Mouse (Mus musculus) CH12F3 (cell line): ENCODE measurements at regions not wholly inside any gene's neighbourhood (a gene's known extent, or its start where the extent isn't known, plus 50 kb on each side); places are given as distances from the start of the nearest gene placed in this dataset.

Source experiments
- in situ Hi-C: fragments of 300-500 bp; cut with MboI; formaldehyde crosslinking; loops from 2 replicates; pipeline ENCODE4 v1.14.3; 2020; ENCODE audit warnings: low sequenced_read_pairs

DNA sequence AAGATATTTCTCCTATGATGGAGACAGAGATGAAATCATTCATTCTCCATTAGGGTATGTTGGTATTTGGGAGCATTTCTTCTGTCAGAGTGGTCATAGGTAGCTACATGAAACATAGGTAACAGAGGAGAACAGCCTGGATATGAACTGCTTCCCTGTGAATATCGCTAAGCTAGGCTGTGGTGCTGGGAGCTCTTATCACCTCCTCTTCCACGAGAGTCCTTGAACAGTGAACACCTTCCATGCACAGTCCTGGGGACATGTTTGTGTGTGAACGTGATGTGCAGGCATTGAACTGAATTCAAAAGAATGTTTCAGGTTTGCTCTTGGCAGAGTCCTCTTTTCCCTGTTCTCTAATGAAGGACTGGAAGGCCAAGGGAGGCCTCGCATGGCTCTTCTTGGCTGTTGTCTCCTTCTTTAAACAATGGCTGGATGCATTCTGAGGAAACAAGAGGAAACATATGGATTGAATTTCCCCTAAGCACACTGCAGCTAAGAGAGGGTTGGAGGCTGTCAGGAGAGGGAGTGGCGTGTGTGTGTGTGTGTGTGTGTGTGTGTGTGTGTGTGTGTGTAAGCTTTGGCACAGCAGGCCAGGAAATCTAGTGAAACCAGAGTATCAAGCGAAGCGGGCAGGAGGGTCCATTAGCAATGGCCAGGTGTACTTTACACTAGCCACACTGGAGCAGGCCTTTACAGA lies 239.8 kb upstream of the Gm12728 start:
- in situ Hi-C loops = no loop called here

DNA sequence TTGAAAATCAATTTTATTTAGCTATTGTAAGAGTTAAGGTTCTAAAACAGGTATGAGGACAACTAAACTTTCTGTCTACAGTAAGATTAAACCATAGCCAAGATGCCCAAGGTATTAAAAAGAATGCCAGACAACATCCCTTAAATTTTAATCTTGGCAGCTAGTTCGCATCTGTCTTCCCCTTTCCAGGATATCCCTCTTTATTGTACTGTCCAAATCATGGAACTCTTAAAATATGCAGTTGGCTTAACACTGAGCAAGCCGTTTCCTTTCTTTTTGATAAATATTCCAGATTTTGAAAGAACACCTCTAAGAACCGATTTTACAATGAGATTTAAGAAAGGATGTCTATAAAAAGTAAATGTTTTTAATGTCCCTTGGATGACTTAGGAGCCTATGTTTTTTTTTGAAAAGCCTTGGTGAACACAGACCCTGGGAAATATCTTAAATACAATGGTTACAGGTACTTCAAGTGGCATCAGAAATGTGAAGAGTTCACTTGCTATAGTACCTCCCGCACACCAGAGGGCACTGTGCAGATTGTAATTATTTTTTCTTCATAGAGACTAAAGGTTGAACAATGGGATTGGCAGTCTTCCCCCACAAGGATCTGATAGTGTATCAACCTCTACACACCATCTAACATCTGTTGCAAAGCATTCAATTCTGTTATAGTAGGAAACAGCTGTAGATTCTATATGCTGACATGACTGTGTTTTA lies 237.5 kb upstream of the Gm12728 start:
- in situ Hi-C loops = no loop called here

DNA sequence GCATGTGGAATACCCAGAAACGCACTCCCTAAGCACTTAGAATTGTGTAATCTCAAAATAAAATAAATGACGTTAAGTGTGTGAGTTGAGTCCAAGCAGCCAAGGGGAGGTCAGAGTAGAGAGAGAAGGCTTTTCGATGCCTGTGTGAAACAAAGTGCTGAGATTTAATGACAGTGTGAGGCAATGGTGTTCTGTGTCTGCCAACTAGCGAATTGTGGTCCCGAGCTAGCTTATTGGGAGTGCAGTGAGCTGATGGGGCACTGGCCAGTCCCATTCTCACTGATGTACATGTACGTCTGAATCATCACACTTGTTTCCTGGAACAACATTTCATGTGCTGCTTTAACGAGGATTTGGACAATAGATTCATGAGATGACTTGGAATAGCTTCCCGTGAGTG lies 234.7 kb upstream of the Gm12728 start:
- in situ Hi-C loops = no loop called here

DNA sequence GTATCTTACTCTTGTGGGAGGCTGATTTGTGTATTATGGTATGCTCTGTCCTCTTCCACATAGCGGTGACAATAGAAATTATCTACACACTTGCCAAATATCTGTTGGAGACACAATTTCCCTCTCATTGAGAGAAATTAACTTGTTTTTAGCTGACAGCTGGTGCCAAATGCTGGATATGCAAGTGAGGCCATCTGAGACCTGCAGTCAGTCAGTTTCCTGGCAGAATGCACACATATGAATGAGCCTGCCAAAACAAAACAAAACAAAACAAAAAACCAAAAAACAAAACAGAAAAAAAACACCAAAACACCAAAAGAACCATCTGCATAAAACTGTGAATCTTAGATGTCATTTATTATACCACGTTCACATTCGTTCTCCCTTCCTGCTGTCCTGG lies 233.7 kb upstream of the Gm12728 start:
- in situ Hi-C loops = no loop called here

DNA sequence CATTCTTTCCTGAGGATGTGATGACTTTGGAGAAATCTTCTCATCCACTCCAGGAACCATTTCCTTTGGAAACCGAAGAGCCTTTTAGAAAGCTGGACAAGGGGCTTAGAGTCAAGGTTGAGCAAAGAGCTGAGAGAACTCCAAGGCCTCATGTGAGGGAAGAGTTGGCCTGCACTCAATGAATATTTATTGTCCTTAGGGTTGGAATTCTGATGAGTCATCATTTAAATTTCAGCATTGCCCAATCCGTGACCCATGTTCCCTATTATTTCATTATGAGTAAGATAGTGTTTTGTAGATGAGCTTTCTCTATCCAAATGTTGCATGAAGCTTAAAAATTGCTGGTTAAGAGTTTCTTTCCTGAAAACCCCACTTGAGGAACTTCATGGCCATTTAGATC lies 232.3 kb upstream of the Gm12728 start:
- in situ Hi-C loops = no loop called here

DNA sequence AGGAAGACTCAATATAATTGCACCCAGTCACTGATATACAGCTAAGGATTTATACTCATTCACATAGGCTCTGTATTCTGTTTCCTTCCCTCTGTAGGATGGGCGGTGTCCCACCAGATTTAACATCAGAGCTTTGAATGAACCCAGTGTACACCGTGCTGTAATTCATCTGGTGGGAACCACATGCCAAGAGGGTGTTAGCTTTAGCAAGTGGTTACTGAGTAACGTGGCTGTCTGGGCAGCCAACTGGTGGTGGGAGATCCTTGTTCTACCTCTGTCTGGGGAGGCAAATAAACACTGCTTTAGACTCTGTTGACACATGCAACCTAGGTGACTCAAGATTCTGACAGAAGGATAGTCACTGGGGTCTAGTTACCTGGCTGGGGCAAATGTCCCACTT lies 229.6 kb upstream of the Gm12728 start:
- in situ Hi-C loops = no loop called here

DNA sequence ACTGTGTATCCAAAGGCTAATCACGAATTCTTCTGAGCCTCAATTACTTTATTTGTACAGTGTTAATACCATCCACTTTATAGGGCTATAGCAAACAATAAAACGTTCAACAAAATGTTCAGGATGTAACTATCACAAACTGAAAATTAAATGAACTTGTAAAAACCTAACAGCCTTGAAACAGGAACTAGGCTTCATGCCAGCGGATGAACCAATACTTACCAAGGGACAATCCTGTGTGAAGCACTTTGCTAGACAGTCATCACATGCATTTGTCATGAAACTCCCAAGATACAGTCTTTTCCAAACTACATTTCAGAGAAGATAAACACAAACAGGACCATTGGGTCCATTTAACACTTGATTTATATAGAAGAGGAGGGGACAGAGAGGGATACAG lies 228.9 kb upstream of the Gm12728 start:
- in situ Hi-C loops = no loop called here

DNA sequence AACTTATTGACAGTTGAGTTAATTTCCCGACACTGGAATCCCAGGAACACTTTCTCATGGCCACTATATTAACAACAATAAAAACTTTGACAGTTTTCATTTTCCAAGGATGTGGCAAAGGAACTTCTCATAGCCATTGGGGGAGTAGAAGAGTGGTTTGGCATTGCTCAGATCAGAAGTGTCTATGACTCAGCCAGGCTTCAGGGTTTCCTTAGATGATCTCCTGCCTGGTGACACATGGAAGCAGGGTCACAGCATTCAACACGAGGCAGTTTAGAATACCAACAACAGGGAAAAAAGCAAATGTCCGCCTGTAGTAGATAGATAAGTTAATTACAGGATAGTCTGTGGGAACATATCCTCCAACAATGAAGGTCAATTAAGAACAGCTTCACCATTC lies 228.1 kb upstream of the Gm12728 start:
- in situ Hi-C loops = no loop called here

DNA sequence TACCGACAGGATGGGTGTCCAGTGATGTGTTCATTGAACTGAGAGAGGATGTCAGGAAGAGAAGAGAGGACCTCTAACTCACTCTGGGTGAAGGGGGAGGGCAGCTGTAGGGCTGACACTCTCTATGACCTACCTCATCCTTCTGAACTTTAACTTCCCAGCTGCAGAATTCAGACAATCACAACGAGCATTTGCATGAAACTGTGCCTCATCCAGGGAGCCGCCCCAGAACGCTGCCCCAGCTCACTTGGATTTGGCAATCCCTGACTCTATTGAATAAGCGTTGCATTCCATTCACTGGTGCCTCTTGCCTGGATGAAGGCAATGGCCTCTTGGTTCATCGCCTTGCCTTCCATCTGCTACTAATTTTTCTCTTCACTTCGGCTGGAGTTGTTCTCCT lies 223.9 kb upstream of the Gm12728 start:
- in situ Hi-C loops = no loop called here

DNA sequence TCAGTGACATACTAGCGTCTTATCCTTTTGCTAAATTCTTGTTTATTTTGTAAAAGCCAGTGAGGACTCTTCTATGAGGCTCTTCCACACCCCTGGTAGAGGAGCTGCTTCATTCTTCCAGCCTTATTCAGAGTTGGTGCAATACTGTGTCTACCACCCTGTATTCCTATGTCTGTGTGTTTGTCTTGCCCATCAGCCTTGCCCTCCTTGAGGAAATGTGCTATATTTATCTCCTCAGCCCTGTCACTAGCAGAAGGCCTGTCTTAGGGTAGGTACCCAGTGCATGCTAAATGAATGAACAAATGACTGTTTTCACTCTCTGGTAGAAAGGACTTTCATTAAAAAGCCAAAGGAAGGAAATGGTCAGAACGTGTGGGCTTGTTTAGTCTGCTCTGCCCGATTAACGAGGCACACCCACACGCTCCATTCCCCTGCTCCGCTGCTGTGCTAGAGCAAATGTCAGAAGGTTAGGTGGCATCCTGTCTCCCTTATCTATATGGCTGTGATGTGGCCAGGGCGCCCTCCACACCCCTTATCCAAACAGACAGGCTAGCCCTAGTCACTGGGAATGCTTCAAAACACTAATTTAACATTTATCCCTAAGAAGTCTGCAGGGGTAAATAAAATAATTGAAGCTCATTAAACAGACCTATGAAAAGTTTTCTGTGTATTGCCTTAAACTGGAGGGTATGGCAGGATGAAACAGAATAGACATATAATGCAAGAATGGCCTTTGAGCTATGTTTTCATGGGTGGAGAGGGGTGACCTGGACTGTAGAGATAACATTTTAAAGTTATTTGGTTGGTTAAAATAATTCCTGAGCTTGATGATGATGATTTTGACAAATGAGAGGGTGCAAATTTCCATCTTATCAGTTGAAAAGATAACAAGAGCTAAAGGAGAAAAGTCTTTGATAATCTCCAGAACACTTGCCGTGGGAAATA lies 222.9 kb upstream of the Gm12728 start:
- in situ Hi-C loops = no loop called here

DNA sequence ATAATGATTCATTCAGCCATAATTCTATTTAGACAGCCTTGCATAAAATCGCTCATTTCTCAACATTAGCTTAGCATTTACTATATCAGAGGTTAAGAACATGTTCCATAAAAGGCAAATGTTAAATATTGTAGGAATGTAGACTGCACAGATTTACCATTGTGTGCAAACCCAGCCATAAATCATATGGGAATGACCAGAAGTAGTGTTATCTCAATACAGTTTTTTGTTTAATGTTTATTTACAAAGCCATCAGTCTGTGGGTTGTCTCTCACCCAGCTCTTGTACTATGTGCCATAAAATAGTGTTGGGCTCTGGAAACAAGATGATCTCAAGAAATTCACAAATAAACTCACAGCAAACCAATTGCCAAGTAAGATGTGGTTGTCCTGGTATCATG lies 220.0 kb upstream of the Gm12728 start:
- in situ Hi-C loops = no loop called here

DNA sequence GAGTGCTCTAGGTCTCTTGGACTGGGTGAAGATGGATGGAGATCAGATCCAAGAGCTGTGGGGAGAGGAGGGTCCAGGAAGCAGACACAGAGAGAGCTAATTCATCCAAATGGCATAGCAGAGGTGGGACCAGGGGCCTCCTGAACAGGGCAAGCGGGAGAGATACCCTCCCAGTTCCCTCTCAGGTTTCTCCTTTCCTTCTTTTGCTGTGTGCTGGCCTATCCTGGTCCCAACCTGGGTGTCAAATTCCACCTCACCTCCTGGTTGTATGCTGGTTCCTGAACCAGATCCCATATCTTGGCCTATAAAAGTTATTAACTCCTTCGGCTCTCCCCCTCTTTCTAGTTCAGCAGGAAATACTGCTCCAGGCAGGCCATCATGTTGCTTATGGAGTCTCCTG lies 214.1 kb upstream of the Gm12728 start:
- in situ Hi-C loops = no loop called here

DNA sequence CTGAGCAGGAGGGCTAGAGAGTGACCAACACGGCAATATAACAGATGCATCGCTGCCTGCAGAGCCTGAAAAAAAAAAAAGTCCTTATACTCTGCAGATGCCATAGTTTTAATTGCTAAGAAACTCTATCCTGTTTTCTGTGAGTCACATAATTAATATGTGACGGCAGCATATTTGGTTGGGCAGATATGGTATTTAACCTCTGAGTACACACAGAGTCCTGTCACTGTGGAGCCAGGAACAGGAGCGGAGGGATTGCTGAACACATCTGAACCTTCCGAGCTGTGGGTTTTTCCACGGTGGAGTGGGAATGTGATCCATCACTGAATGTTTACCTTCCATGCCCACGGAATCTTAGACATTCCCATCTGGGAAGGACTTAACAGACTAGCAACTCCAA lies 208.7 kb upstream of the Gm12728 start:
- in situ Hi-C loops = no loop called here

DNA sequence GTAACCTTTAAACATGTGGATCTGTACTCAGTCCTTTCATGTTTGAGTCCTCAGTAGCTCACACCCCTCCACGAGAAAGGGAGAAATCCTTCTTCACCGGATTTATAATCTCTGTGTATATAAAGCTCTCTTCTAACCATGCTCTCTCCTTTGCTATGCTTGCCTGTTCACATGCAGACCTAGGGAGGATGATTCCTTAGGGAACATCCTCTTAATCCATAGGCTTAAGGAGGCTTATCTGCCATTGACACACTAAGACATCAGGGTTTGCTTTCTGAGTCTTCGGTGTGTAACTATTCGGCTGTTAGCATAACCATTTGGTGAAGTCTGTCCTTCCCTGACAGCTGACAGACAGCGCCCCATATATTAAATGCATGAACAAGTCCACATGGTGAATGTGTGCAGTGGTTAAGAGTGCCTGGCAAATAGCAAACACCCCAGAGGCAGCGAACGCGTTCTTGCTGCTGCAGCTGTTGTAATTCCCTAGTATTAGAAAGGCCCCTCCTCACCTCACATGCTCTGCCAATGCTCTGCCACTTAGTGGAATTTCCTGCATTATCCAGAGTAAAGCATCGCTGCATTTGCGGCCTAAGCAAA lies 205.2 kb upstream of the Gm12728 start:
- in situ Hi-C loops = no loop called here

DNA sequence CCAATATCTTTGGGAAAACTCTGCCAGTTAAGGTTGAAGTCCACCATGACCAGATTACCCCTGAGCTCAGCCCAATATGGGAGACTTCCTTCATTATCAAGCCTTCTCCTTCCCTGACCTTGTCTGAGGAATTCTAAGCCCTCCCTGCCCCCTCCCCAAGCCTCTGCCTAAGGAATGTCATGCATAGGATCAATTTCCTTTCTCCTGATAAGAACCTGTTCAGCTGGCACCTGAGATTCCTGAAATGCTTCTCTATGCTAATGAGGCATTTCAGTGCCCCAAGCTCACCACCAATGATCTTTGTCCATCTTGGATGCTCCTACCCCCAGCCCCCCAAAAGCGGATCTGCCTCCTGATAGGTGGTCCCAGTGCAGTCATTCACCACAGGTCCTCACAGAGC lies 186.0 kb upstream of the Gm12728 start:
- in situ Hi-C loops = no loop called here

DNA sequence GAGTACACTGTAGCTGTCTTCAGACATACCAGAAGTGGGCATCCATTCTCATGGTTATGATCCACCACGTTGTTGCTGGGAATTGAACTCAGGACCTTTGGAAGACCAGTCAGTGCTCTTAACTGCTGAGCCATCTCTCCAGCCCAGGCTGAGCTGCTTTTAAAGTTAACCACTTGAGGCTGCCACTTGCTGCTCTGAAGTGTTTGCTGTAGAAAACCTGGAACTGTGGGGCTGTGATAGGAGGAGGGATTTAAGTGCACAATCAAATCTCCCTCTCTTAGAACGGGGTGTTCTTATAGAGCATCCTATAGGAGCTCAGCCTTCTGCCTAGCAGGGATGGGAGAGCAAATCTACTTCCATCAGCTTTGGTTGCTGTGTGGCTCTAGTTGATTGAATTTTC lies 185.1 kb upstream of the Gm12728 start:
- in situ Hi-C loops = no loop called here

DNA sequence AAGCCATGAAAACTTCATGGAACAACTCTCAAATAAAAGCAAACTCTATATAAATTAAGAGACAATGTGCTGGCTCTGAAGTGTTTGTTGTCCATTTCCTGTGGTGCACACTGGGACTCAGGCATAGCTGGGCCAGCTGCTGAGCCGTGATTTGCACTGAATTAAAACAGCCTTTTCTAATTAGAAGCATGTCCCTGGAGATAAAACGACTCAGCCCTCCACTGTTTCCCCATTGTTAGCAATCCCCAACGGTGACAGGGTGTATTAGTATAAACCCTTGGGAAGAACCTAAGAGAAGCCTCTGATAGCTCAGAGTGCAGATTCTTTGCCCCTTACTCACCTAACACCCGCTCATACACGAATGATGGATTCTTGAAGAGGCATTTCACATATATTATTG lies 182.9 kb upstream of the Gm12728 start:
- in situ Hi-C loops = no loop called here

DNA sequence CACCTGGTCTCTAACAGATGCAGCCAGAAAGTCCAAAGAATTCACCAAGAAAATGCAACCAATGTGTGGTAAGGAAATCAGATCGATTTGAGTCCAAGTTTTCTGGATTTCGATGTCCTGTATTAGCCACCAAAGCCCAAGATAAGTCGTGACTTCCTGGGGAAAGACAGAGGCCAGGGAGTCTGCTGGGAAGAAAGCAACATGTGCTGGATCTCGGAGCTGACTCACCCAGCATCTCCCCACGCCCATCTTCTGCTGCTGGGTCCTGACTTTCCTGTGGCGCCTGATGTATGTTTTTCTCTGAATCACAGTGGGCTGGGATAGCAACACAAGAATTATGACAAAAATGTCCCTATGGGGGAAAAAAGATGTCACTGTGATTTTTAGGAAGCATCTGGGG lies 178.8 kb upstream of the Gm12728 start:
- in situ Hi-C loops = no loop called here

DNA sequence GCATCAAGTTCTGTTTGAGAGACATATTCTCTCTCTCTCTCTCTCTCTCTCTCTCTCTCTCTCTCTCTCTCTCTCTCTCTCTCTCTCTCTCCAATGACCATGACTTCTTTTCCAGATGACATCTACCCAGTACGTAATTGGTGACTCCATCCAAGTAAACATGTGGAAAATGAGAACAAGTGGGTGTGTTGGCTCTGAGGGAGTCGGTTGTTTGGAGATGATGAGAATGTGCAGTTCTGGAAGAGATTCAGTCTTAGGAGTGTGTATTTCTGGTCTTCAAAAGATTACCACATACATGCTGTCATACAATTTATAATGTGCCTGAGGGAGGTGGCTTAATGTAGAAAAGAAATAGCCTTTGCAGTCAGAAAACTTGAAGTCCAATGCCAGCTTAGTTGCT lies 175.3 kb upstream of the Gm12728 start:
- in situ Hi-C loops = no loop called here

DNA sequence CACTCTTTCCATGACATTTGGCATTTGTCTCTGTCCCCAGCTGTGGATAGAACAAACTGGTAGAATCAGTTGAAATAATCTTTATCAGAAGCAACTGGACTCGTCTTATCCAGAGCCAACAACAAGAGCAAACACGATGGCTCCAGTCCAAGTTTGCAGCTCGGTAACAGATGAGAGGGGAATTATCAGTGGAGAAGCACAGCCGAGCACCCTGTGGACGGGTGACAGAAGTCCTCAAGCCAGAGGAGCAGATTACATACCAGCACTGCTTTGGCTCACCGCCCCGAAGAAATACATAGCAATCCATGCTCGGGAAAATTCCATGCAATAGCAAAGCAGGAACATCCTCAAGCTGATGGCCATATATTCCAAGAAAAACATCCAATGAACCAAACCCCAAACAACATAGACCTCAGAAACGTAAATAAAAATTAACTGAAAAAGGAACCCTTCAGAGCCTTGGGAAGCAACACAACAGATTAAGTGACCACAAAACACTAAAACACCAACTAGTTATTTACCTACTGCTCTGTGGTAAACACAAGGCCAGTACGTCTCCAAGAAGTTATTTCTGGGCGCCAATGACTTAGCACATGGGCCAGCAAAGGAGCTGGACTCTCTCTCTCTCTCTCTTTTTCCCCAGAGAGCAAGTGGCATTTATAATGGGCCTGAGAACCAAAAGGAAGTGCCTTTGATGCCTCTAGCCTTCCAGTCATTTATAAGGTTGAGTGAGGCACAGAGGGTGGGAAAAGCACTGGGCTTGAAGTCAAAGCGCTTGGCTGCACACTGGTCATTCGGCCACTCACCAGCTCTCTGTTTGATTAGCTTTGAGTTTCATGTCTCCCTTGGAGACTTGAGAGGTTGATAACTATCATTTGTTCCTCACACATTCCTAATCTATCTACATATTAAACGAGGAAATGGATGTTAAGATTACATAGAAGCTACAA lies 163.0 kb upstream of the Gm12728 start:
- in situ Hi-C loops = no loop called here
